Mouse (Mus musculus) bone marrow macrophage, adult 2 months (primary cell): ENCODE results near the gene Vrk1.

ENCODE experiments used
- CTCF ChIP-seq: IDR thresholded peaks from 2 replicates; pipeline ENCODE4 v1.5.1; 2012; ENCODE audit warnings: low read depth, mild to moderate bottlenecking, low read length, moderate library complexity
- POLR2A ChIP-seq: IDR thresholded peaks from 2 replicates; pipeline ENCODE4 v1.6.1; 2012; ENCODE audit warnings: mild to moderate bottlenecking, low read depth, low read length, borderline replicate concordance

DNA sequence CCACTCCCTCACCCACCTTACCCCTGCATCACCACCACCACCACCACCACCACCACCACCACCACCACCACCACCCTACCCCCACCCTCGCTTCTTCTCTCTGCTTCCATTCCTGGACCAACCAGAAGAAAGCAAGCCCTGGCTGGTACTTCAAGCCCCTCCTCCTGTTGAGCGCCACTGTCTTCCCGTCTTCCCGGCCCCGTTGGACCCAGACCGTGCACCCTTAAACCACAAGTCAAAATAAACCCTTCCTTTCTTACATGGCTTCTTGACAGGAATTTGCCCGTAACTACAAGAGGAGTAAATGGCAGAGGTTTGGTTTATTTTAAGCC is 28.1 kb upstream of the Vrk1 start:
- TF ChIP-seq POLR2A: no peak
- no peak for TF ChIP-seq CTCF
